Mouse (Mus musculus): ENCODE measurements at regions not wholly inside any gene's neighbourhood (a gene's known extent, or its start where the extent isn't known, plus 50 kb on each side); places are given as distances from the start of the nearest gene placed in this dataset.

- no peak for ATAC-seq (replicated peaks; ENCODE audit: insufficient number of reproducible peaks, low FRiP score, low TSS enrichment, poor library complexity, severe bottlenecking)
Measured at GRCm38 (mm10) chr19:60148313-60148965, 78.1 kb downstream of the Fam204a start.

- no peak for ATAC-seq (replicated peaks; ENCODE audit: insufficient number of reproducible peaks, low FRiP score, low TSS enrichment, poor library complexity, severe bottlenecking)
Measured at GRCm38 (mm10) chr19:60146451-60147190, 79.9 kb downstream of the Fam204a start.

DNA sequence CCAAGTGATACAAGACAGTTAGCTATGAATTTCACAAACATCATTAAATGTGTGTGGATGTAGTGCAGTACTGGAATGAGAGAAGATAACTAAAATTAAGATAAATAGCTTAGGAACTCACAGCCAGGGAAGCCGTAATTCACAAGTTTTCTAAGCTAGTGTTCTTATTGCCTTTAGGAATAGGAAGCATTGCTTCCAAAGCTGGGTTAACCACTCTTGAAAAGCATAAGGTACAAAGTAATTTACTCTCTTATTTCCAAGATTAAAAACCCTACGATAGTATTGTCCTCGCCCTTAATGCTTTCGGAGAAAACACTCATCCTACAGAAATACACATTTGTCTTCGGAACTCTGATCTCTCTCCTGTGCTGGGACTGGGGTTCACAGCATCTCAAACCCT lies 81.3 kb downstream of the Fam204a start:
- ATAC-seq (replicated peaks; ENCODE audit: insufficient number of reproducible peaks, low FRiP score, low TSS enrichment, poor library complexity, severe bottlenecking), result no peak

GRCm38 (mm10) chr19:60144336-60144989 lies 82.0 kb downstream of the Fam204a start:
- peak; percentile 85 for ATAC-seq (replicated peaks; ENCODE audit: insufficient number of reproducible peaks, low FRiP score, low TSS enrichment, poor library complexity, severe bottlenecking)

DNA sequence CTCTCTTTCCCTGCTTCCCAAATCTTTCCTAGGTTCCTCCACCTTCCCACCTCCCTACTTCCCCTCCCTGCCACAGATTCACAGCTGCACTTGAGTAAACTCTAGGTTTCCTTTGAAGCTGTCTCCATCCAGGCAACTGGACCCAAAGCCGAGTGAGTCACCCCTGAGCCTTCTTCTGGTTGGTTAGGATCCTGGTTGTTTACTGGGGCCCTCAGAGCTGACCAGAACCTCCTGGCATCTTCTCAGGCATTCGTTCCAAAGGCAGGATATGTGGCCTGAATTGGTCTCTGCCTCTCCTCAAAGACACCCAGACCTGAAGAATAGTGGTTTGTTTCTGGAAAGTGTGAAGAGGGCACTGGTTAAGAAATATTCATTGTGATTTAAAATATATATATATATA lies 87.6 kb downstream of the Fam204a start:
- ATAC-seq (replicated peaks; ENCODE audit: insufficient number of reproducible peaks, low FRiP score, low TSS enrichment, poor library complexity, severe bottlenecking), result no peak

- no peak for ATAC-seq (replicated peaks; ENCODE audit: insufficient number of reproducible peaks, low FRiP score, low TSS enrichment, poor library complexity, severe bottlenecking)
Measured at GRCm38 (mm10) chr19:60136491-60136890, 90.0 kb downstream of the Fam204a start.

DNA sequence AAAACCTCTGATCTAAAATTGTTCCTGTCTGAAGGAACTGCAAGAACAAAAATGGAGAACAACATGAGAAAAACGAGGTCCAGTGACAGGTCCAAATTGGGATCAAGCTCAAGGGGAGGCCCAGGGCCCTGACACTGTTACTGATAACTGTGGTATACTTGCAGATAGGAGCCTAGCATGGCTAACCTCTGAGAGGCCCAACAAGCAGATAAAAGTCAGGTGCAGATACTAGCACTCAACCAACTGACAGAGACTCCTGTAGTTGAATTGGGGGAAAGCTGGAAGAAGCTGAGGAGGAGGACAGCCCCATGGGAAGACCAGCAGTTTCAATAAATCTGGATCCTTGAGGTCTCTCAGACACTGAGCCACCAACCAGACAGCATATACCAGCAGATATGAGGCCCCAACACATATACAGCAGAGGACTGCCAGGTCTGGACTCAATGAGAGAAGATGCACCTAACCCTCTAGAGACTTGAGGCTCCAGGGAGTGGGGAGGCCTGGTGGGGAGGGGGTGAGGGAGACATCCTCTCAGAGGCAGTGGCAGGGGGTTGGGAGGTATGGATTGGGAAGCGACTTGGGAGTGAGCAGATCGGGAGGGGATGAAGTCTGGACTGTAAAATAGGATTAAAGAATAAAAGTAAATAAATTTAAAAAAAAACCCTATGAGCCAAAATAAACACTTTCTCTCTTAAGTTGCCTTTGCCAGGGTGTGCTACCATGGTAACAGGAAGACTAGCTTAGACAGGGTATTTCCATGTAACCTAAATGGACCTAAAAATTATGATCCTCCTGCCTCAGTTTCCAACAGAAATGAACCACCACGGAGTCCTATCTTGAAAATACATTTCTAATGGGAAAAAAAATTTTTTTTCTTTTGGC lies 91.8 kb downstream of the Fam204a start:
- ATAC-seq (replicated peaks; ENCODE audit: insufficient number of reproducible peaks, low FRiP score, low TSS enrichment, poor library complexity, severe bottlenecking), result no peak

DNA sequence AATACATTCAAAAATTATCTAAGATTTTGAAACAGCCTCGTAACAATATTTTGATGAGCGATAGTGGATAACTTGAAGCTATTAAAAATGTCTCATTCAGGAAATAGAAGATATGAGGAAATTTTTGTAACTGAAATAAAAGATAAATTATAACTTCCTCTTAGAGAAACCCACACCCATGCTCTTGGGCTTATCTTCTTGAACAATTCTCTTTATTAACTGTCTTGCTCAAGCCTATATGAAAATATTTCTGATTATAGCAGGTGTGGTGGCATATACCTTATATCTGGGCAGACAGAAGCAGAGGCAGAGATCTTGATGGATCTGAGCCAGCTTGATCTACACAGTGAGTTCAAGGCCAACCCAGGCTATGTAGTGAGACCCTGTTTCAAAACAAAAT lies 96.9 kb downstream of the Fam204a start:
- no peak for ATAC-seq (replicated peaks; ENCODE audit: insufficient number of reproducible peaks, low FRiP score, low TSS enrichment, poor library complexity, severe bottlenecking)

GRCm38 (mm10) chr19:60124638-60125037 lies 101.9 kb downstream of the Fam204a start:
- ATAC-seq (replicated peaks; ENCODE audit: insufficient number of reproducible peaks, low FRiP score, low TSS enrichment, poor library complexity, severe bottlenecking), result no peak

- ATAC-seq (replicated peaks; ENCODE audit: insufficient number of reproducible peaks, low FRiP score, low TSS enrichment, poor library complexity, severe bottlenecking), result no peak
Measured at GRCm38 (mm10) chr19:60120917-60121316, 105.6 kb downstream of the Fam204a start.

DNA sequence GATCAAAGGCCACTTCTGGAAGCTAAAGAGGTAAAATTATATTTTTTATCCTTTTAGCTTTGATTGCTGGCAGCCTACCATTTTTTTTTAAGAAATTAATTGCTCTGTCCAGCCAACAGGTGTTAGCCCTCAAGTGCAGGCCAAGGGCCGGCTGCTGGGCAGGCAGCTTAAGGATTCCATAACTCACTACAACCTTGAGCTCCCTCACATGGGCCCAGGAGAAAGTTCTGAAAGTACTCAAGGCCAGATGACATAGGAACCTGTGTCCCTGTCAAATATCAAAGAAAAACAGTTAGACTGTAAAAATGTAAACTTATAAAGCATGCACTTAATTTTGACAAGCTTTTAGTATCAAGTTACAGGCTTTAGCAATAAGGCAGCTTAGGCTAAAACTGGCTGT lies 107.5 kb downstream of the Fam204a start:
- ATAC-seq (replicated peaks; ENCODE audit: insufficient number of reproducible peaks, low FRiP score, low TSS enrichment, poor library complexity, severe bottlenecking), result no peak

DNA sequence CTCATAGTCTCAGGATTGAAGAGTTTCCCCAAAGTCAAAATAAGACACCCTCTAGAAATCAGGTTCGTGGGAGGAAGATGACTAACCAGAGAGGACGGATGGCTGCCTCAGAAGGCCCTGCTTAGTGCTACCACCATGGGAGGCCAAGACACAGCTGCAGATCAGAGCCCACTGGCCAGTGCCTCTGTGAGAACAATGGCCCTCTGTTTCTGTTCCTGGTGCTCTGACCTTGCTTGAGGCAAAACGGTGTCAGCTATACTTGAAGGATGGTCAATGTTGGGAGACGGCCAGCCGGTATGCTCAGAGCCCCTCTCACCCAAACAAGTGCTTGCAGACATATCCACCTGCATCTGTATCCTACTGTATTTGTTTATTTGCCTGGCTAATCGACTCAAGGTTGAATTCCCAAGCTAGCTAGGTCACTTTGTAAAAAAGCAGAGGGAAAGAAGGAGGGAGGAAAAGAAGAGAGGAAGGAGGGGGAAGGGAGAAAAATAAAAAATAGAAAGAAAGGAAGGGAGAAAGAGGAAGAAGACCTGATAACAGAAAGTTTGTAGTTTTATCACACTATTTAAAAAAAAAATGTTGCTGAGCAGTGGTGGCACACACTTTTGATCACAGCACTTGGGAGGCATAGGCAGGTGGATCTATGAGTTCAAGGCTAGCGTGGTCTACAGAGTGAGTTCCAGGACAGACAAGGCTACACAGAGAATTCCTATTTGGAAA lies 112.7 kb downstream of the Fam204a start:
- no peak for ATAC-seq (replicated peaks; ENCODE audit: insufficient number of reproducible peaks, low FRiP score, low TSS enrichment, poor library complexity, severe bottlenecking)

GRCm38 (mm10) chr19:60110278-60110677 lies 116.2 kb downstream of the Fam204a start:
- no peak for ATAC-seq (replicated peaks; ENCODE audit: insufficient number of reproducible peaks, low FRiP score, low TSS enrichment, poor library complexity, severe bottlenecking)

- no peak for ATAC-seq (replicated peaks; ENCODE audit: insufficient number of reproducible peaks, low FRiP score, low TSS enrichment, poor library complexity, severe bottlenecking)
Measured at GRCm38 (mm10) chr19:60109488-60109887, 117.0 kb downstream of the Fam204a start.

GRCm38 (mm10) chr19:60097915-60098314 lies 128.6 kb downstream of the Fam204a start:
- ATAC-seq (replicated peaks; ENCODE audit: insufficient number of reproducible peaks, low FRiP score, low TSS enrichment, poor library complexity, severe bottlenecking), result no peak

DNA sequence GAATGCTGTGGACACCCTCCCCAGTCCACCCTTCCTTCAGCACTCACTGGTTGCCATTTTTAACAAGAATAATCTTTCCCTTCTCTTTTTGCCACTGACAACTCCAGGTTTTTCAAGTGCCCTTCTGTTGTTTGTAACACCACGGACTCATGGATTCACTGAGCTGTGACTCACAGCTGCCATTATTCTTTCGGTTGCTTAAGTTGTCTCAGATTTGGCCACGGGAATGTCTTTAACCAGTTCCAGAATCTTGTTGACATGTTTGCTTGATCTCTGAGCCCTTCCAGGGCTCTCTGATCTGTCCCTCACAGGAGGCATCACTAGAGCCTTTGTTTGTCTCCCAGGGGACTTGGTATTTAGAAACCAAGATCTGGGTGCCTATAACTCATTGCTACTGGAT lies 131.5 kb upstream of the Rab11fip2 start:
- ATAC-seq (replicated peaks; ENCODE audit: insufficient number of reproducible peaks, low FRiP score, low TSS enrichment, poor library complexity, severe bottlenecking), result no peak

DNA sequence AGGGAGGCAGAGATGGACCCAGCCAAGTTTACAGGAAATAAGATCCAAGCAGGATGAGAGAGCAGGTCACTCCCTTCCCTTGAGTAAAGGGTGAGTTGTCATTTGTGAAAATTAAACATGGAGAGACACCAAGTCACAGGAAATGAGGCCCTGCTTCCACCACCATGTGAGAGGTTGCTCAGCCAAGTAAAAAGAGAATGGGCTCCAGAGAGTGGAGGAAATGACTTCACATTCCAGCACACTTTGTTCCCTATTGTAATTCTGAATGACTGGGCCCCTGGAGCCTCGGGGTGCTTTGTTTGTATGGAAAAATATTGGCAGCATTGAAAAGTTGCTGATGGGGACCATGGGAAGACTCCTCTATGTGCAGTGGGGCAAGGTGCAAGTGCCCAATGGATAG lies 129.9 kb upstream of the Rab11fip2 start:
- ATAC-seq (replicated peaks; ENCODE audit: insufficient number of reproducible peaks, low FRiP score, low TSS enrichment, poor library complexity, severe bottlenecking), result no peak

DNA sequence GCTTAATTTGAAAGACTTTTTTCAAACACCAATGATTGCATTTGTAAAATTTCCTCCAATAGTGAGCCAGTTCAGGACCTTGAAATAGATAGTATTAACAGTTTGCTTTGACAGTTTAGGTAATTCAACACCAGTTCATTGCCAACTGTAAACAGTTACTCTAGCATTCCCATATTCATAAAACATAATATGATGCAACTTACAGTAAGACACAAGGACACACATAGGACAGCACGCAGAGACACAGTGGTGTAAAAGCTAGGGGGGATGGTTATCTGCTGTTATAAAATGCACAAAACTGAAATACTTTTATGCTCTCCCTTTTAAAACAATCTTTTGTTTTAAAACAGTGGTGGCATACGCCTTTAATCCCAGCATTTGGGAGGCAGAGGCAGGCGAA lies 122.7 kb upstream of the Rab11fip2 start:
- ATAC-seq (replicated peaks; ENCODE audit: insufficient number of reproducible peaks, low FRiP score, low TSS enrichment, poor library complexity, severe bottlenecking), result no peak
